Mouse (Mus musculus) lung, adult 2 months (tissue): ENCODE measurements around the gene Cntnap1.

Source experiments
- CTCF ChIP-seq: fragments of 200-500 bp; IDR thresholded peaks from 2 replicates; pipeline ENCODE4 v1.5.1; 2011; ENCODE audit warnings: mild to moderate bottlenecking, low read length, control low read depth; ENCODE audit not compliant: insufficient read depth
- POLR2A ChIP-seq: fragments of 200-500 bp; IDR thresholded peaks from 2 replicates; pipeline ENCODE4 v1.6.1; 2011; ENCODE audit warnings: low read depth, mild to moderate bottlenecking, control low read depth, low read length, borderline replicate concordance; ENCODE audit errors: extremely low read depth

GRCm38 (mm10) chr11:101188166-101188805 lies 18.0 kb downstream of the Cntnap1 start:
- TF ChIP-seq CTCF (no peak), POLR2A (no peak)
